Mouse (Mus musculus) G1E-ER4 (cell line): ENCODE measurements around the gene Olfr901. TPM values are rescaled to one million over a fixed set of nuclear protein-coding genes. Genes with fewer than 3 reads are reported as not detected.

Experiments used
- GATA1 ChIP-seq: IDR thresholded peaks from one replicate; pipeline ENCODE4 v1.8.0; 2012; ENCODE audit warnings: low read length, inconsistent platforms
- polyA plus RNA-seq: library from polyadenylated mRNA; stranded (reverse); fragments of >175 nt; gene quantifications from 2 replicates; pipeline ENCODE4 v1.2.3, GENCODE M21; 2012

The Olfr901 gene
- not detected in 2 replicates for polyA plus RNA-seq

DNA sequence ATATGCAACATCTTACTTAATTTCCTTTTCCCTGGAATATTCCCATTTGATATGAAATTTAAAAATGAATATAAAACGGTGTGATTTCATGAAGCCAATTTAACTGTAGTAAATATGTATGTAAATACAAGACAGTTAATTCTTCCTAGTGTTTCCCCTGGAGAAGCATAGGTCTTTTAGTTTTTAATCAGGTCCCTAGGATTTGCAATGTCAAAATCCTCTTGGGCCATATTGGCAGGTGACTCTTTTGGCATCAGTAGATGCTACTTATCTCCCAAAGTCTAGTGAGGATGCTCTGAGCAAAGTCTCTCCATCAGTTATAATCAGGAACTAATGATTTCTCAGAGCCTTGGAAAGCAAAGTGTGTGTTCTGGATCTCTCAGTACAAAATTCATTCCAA, at the start of gene Olfr901:
TSS of gene Olfr901 (plus strand) at position 301 of the 400 bp plus-strand sequence.
- no peak for TF ChIP-seq GATA1

- TF ChIP-seq GATA1 = no peak
These were observed 27.9 kb upstream of the Olfr901 start, which contains the start of gene Olfr147 for GRCm38 (mm10) chr9:38401398-38401797. TSS of gene Olfr147 (plus strand) at chr9:38401698.

GRCm38 (mm10) chr9:38423801-38424200, 5.5 kb upstream of the Olfr901 start:
- no peak for TF ChIP-seq GATA1

DNA sequence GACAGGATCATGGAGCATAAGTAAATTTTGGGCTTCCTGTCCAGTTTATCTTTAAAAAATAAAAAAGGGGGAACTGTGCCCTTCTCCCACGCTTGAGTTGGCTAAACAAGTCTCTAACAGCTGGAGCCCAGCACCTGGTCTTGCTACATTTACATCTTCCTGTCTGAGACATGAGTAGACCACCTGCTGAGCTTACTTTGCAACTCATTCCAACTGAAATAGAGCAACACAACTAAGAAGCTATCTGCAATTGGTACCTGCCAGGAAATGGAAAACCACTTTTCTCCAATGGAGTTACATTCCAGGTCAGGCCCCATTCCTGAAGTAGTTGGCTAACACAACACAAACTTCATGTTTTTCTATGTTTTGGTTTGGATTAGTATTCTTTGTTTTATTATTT, 2.2 kb upstream of the Olfr901 start:
- TF ChIP-seq GATA1 = no peak

DNA sequence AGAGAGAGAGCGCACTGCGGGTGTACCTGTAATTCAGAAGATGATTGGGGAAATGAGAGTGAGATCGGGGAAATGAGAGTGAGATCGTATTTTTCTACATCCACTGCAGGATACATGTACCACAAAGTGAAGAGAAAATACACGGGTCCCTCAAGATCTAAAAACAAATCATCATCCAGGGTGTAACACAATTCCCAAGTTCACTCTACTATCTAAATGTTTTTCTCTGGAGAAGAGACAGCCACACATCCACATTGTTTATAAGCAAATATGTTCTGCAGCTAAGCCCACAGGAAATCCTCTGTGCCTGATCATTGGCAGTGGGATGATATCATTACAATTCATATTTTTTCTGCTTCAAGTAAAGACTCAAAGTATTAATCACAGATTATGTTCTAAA, 18.1 kb downstream of the Olfr901 start, which contains the start of gene Olfr902:
TSS of gene Olfr902 (plus strand) at position 301 of the 400 bp plus-strand sequence.
- no peak for TF ChIP-seq GATA1

GRCm38 (mm10) chr9:38462844-38463243, 33.6 kb downstream of the Olfr901 start, which contains the start of gene Olfr904:
TSS of gene Olfr904 (plus strand) at chr9:38463144.
- TF ChIP-seq GATA1 = no peak

- TF ChIP-seq GATA1 = no peak
These were observed 41.6 kb downstream of the Olfr901 start, which contains the start of gene Olfr905 for GRCm38 (mm10) chr9:38470807-38471206. TSS of gene Olfr905 (plus strand) at chr9:38471107.

Other genes with a start within 250 kb of the Olfr901 start
- not detected in 2 replicates for gene Olfr891, start 248.6 kb upstream of the Olfr901 start, polyA plus RNA-seq
- gene Olfr893, start 221.1 kb upstream of the Olfr901 start, polyA plus RNA-seq = not detected in 2 replicates
- not detected in 2 replicates for gene Olfr894, start 211.4 kb upstream of the Olfr901 start, polyA plus RNA-seq
- not detected in 2 replicates for gene Olfr143, start 176.7 kb upstream of the Olfr901 start, polyA plus RNA-seq
- not detected in 2 replicates for gene Olfr895, start 161.6 kb upstream of the Olfr901 start, polyA plus RNA-seq
- not detected in 2 replicates for gene Olfr896-ps1, start 138.3 kb upstream of the Olfr901 start, polyA plus RNA-seq
- not detected in 2 replicates for gene Olfr25, start 100.4 kb upstream of the Olfr901 start, polyA plus RNA-seq
- gene Olfr898, start 81.0 kb upstream of the Olfr901 start, polyA plus RNA-seq = not detected in 2 replicates
- gene Olfr250, start 62.6 kb upstream of the Olfr901 start, polyA plus RNA-seq = not detected in 2 replicates
- gene Olfr251, start 52.4 kb upstream of the Olfr901 start, polyA plus RNA-seq = not detected in 2 replicates
- not detected in 2 replicates for gene Olfr147, start 27.8 kb upstream of the Olfr901 start, polyA plus RNA-seq
- not detected in 2 replicates for gene Olfr902, start 18.2 kb downstream of the Olfr901 start, polyA plus RNA-seq
- gene Olfr904, start 33.7 kb downstream of the Olfr901 start, polyA plus RNA-seq = not detected in 2 replicates
- not detected in 2 replicates for gene Olfr905, start 41.7 kb downstream of the Olfr901 start, polyA plus RNA-seq
- not detected in 2 replicates for gene Olfr906, start 57.6 kb downstream of the Olfr901 start, polyA plus RNA-seq
- 0.06 TPM in 1 of 2 replicates, not detected in the other for gene Olfr907, start 66.3 kb downstream of the Olfr901 start, polyA plus RNA-seq
- not detected in 2 replicates for gene Olfr911-ps1, start 92.1 kb downstream of the Olfr901 start, polyA plus RNA-seq
- not detected in 2 replicates for gene Olfr910, start 108.4 kb downstream of the Olfr901 start, polyA plus RNA-seq
- gene Olfr912, start 150.7 kb downstream of the Olfr901 start, polyA plus RNA-seq = not detected in 2 replicates
- not detected in 2 replicates for gene Olfr913, start 163.3 kb downstream of the Olfr901 start, polyA plus RNA-seq
- gene Olfr914, start 175.6 kb downstream of the Olfr901 start, polyA plus RNA-seq = not detected in 2 replicates
- not detected in 2 replicates for gene Olfr916, start 230.4 kb downstream of the Olfr901 start, polyA plus RNA-seq
- gene Olfr917, start 236.4 kb downstream of the Olfr901 start, polyA plus RNA-seq = not detected in 2 replicates
- not detected in 2 replicates for gene Olfr918, start 245.1 kb downstream of the Olfr901 start, polyA plus RNA-seq